13 mouse cellular contexts compared by ENCODE assay signal in the genomic region with DNA sequence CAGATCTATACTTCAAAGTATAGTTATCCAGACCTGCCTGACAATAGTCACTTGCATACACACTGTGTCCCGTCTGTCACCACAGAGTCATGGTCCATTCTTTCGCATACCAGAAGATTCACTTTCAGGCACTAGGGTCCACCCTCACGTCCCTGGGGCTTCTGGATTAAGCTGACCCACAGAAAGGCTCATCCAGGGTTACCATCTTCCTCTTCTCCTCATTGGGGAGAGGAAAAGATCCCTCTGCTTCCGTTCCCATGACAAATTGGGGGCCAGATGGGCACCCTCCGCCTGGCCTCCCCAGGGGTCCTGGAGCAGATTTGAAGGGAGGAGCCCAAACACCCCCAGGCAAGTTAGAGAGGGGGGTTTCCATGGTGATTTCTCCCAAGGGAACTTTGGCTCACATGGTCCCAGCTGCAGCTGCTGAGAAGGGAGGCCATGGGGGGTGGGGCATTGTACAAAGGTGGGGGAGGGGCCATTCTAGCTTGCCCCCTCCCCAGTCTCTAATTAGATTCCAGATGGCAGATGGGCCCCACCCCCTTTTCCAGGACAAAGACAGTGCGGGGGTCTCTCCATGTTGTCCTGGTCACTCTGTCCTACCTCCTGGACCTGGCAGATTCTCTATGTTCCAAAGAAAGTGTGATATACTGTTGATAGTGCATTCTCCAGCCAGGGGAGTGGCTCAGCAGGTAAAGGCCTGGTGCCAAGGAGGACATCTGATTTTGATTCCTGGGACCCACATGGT. TPM values are rescaled to one million over a fixed set of nuclear protein-coding genes. Genes with fewer than 3 reads are reported as not detected.
A peak's percentile ranks its signal among the peaks of the same experiment; 100 is the strongest.
DNase-seq lines count a peak whose midpoint lies in the region; ATAC-seq lines count a peak whose summit lies in the region.
"Had no signal": no experiment of that assay in that cellular context is flagged by ENCODE, and none has a peak within 500 bp of the region (broad histone marks: within the 10 kb centered on the region; RNA-seq: fewer than 3 reads in every experiment).

No protein-coding gene starts in this region.

- no peak overlapping the region for H3K4me2 ChIP-seq in forebrain, embryonic 16.5 days (ENCODE audit: low read length)
- no peak overlapping the region for H3K4me2 ChIP-seq in midbrain, embryonic 14.5 days (ENCODE audit: low read length)
- H3K4me2 ChIP-seq: heart, embryonic 12.5 days; liver, embryonic 15.5 days had no signal

- peaks cover 32% of the 10 kb centered on the region for H3K36me3 ChIP-seq in forebrain, embryonic 16.5 days (ENCODE audit: control insufficient read depth, insufficient read depth)
- peaks cover 59% of the 10 kb centered on the region for H3K36me3 ChIP-seq in midbrain, embryonic 14.5 days (ENCODE audit: control insufficient read depth, insufficient read depth, low read length)
- H3K36me3 ChIP-seq: heart, embryonic 12.5 days; liver, embryonic 15.5 days had no signal

- no peak overlapping the region for H3K9ac ChIP-seq in forebrain, embryonic 16.5 days (replicated peaks; ENCODE audit: low read depth, low read length)
- H3K9ac ChIP-seq in midbrain, embryonic 14.5 days (replicated peaks; ENCODE audit: low read length): no peak overlapping the region
- H3K9ac ChIP-seq: heart, embryonic 12.5 days; liver, embryonic 15.5 days had no signal

- peaks cover 15% of the 10 kb centered on the region for H3K4me1 ChIP-seq in forebrain, embryonic 16.5 days (replicated peaks; ENCODE audit: control insufficient read depth, insufficient read depth, low read length)
- H3K4me1 ChIP-seq in midbrain, embryonic 14.5 days (ENCODE audit: control insufficient read depth, insufficient read depth, low read length): peaks cover 12% of the 10 kb centered on the region
- H3K4me1 ChIP-seq: heart, embryonic 12.5 days; liver, embryonic 15.5 days had no signal

- H3K9me3 ChIP-seq in forebrain, embryonic 16.5 days (ENCODE audit: control insufficient read depth, low read length): no peaks in the 10 kb centered on the region
- no peaks in the 10 kb centered on the region for H3K9me3 ChIP-seq in midbrain, embryonic 14.5 days (ENCODE audit: control insufficient read depth, low read length)
- H3K9me3 ChIP-seq: heart, embryonic 12.5 days; liver, embryonic 15.5 days had no signal

- no peak overlapping the region for H3K4me3 ChIP-seq in forebrain, embryonic 16.5 days (replicated peaks; ENCODE audit: low read length)
- H3K4me3 ChIP-seq in midbrain, embryonic 14.5 days (replicated peaks; ENCODE audit: low read depth, low read length): no peak overlapping the region
- H3K4me3 ChIP-seq: gastrocnemius, adult 2 months; heart, embryonic 12.5 days; liver, embryonic 15.5 days had no signal

- ATAC-seq in forebrain, embryonic 16.5 days: peak; percentile 31
- ATAC-seq in midbrain, embryonic 14.5 days (ENCODE audit: low FRiP score, low TSS enrichment): peak; percentile 68

- DNase-seq in cerebellum, postnatal 25 days: peak; percentile 51 to 65
- DNase-seq in cerebellum, adult 11-12 months: no peak
- DNase-seq in embryo, embryonic 11.5 days (ENCODE audit: low read depth, low spot score): peak; percentile 20
- DNase-seq in midbrain, embryonic 14.5 days: peak; percentile 72
- DNase-seq in MN1 (ENCODE audit: low spot score): no peak
- no peak for DNase-seq in frontal cortex, postnatal 10 days (ENCODE audit: low spot score in 2 of 2)
- DNase-seq in right cerebral cortex, adult 2 months (ENCODE audit: low spot score in 2 of 2): no peak
- DNase-seq: gastrocnemius, adult 2 months; kidney, postnatal 4 days had no signal

- WGBS in forebrain, embryonic 16.5 days: 46% methylated on average over 6 of the region's 6 CpGs
- 13% methylated on average over 6 of the region's 6 CpGs for WGBS in midbrain, embryonic 14.5 days

- H3K27ac ChIP-seq in forebrain, embryonic 16.5 days (ENCODE audit: low read length): peak overlapping the region; percentile 41; the same call in 1 of the 2 replicates
- H3K27ac ChIP-seq in midbrain, embryonic 14.5 days (replicated peaks; ENCODE audit: low read depth, low read length): peak overlapping the region; percentile 32; the same call in 1 of the 2 replicates
- H3K27ac ChIP-seq: gastrocnemius, adult 2 months; liver, embryonic 15.5 days; macrophage had no signal

- no peaks in the 10 kb centered on the region for H3K27me3 ChIP-seq in forebrain, embryonic 16.5 days (replicated peaks; ENCODE audit: control insufficient read depth, insufficient read depth, low read length)
- no peaks in the 10 kb centered on the region for H3K27me3 ChIP-seq in midbrain, embryonic 14.5 days (ENCODE audit: control insufficient read depth, insufficient read depth, low read length)
- H3K27me3 ChIP-seq: heart, embryonic 12.5 days had no signal

RNA-seq across cellular contexts. Expression of a gene that starts 16.4 kb away (rescaled TPM):
- 77.6 and 101 TPM in 2 replicates for polyA plus RNA-seq in forebrain, embryonic 16.5 days (2015; fragmentation: Nextera tagmentation; extraction: Ambion mirVana)
- 137 and 162 TPM in 2 replicates for polyA plus RNA-seq in midbrain, embryonic 14.5 days (2014; fragmentation: Nextera tagmentation; extraction: Ambion mirVana)
- polyA plus RNA-seq: macrophage had no signal

RNA-seq across cellular contexts. Expression of a gene that starts 32.9 kb away (rescaled TPM):
- 90.0 and 93.9 TPM in 2 replicates for polyA plus RNA-seq in forebrain, embryonic 16.5 days (2015; fragmentation: Nextera tagmentation; extraction: Ambion mirVana)
- polyA plus RNA-seq in midbrain, embryonic 14.5 days (2014; fragmentation: Nextera tagmentation; extraction: Ambion mirVana): 70.6 and 73.2 TPM in 2 replicates

RNA-seq across cellular contexts. Expression of a gene that starts 33.0 kb away (rescaled TPM):
- polyA plus RNA-seq in forebrain, embryonic 16.5 days (2015; fragmentation: Nextera tagmentation; extraction: Ambion mirVana): 3.6 and 5.2 TPM in 2 replicates
- 4.5 and 4.6 TPM in 2 replicates for polyA plus RNA-seq in midbrain, embryonic 14.5 days (2014; fragmentation: Nextera tagmentation; extraction: Ambion mirVana)
- polyA plus RNA-seq: liver, embryonic 15.5 days had no signal

RNA-seq across cellular contexts. Expression of a gene that starts 35.6 kb away (rescaled TPM):
- not detected in 2 replicates for polyA plus RNA-seq in forebrain, embryonic 16.5 days (2015; fragmentation: Nextera tagmentation; extraction: Ambion mirVana)
- not detected in 2 replicates for polyA plus RNA-seq in midbrain, embryonic 14.5 days (2014; fragmentation: Nextera tagmentation; extraction: Ambion mirVana)
- polyA plus RNA-seq: heart, embryonic 12.5 days; liver, embryonic 15.5 days; macrophage had no signal

RNA-seq across cellular contexts. Expression of a gene that starts 35.7 kb away (rescaled TPM):
- polyA plus RNA-seq in forebrain, embryonic 16.5 days (2015; fragmentation: Nextera tagmentation; extraction: Ambion mirVana): 20.7 and 22.4 TPM in 2 replicates
- polyA plus RNA-seq in midbrain, embryonic 14.5 days (2014; fragmentation: Nextera tagmentation; extraction: Ambion mirVana): 14.7 and 18.1 TPM in 2 replicates

Comparison
In these comparisons a context has a peak if more than half of its experiments do, and no peak if none do; other contexts are left out.
1. DNase-seq: peak in cerebellum, postnatal 25 days (2 of 2), embryo, embryonic 11.5 days (single experiment) and midbrain, embryonic 14.5 days (single experiment); none in cerebellum, adult 11-12 months (single experiment), MN1 (single experiment), frontal cortex, postnatal 10 days (0 of 2) and right cerebral cortex, adult 2 months (0 of 2).